Mouse (Mus musculus): ENCODE data around the gene Ttc39a. TPM values are rescaled to one million over a fixed set of nuclear protein-coding genes. Genes with fewer than 3 reads are reported as not detected.

Ttc39a gene
- polyA plus RNA-seq, 1 experiment from 2014 or later: 2.6 TPM

DNA sequence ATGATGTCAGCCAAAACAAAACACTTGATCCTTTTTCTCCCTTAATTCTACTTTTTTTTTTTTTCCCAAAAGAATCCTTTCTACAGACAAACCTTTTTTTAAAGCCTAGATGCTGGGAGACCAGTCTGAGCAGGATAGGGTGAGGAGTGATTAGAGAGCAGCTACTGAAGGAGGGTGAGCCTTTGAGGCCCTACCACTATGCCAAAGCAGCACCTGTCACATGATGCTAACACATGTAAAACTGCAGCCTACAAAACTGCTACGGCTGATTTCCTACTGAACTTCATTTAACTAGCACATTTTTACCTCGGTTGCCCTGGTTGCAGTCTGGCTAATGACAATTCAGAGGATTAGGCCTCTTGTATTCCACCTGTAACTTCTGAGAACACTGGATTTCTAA lies 38.5 kb downstream of the Ttc39a start:
- Histone ChIP-seq H3K36me3 (ENCODE audit: insufficient read depth, low read length) (no peaks in the 10 kb centered on the region), H3K9ac (ENCODE audit: low read depth, low read length) (no peak overlapping the region), H3K27me3 (ENCODE audit: insufficient read depth, low read length) (no peaks in the 10 kb centered on the region), H3K4me3 (replicated peaks; ENCODE audit: low read depth, low read length) (no peak overlapping the region), H3K4me1 (replicated peaks; ENCODE audit: insufficient read depth, low read length) (no peaks in the 10 kb centered on the region), H3K27ac (no peak overlapping the region), H3K4me2 (ENCODE audit: low read length) (no peak overlapping the region), H3K9me3 (replicated peaks; ENCODE audit: low read length) (no peaks in the 10 kb centered on the region)
- 61% methylated on average over 2 of the region's 2 CpGs for whole genome bisulfite sequencing
- DNase-seq (ENCODE audit: low spot score): no peak
- TF ChIP-seq CTCF (IDR thresholded peaks at IDR 0.05; ENCODE audit: low read depth): no peak
- ATAC-seq (replicated peaks; ENCODE audit: low FRiP score, low read depth): no peak

DNA sequence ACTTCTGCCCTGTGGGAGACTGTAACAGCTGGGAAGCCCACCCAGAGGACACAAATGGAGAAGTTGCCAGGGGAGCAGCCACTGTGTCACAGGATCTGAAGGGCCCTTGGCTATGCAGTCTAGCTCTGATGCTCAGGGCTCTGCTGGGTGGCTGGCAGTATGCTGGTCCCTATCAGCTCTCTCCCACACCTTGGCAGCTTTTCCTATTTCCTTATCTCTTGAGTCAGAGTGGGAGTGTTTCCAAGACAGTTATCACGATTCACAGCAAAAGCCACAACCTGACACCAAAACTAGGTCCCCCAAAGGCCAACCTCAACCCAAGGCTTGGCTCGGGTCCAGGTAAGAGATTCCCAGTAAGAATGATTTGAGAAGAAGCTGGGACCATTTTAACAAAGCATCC lies 39.0 kb downstream of the Ttc39a start:
- Histone ChIP-seq H3K4me3 (replicated peaks; ENCODE audit: low read depth, low read length) (no peak overlapping the region), H3K9ac (ENCODE audit: low read depth, low read length) (no peak overlapping the region), H3K4me2 (ENCODE audit: low read length) (no peak overlapping the region), H3K9me3 (replicated peaks; ENCODE audit: low read length) (no peaks in the 10 kb centered on the region), H3K36me3 (ENCODE audit: insufficient read depth, low read length) (no peaks in the 10 kb centered on the region), H3K27me3 (ENCODE audit: insufficient read depth, low read length) (no peaks in the 10 kb centered on the region), H3K27ac (no peak overlapping the region), H3K4me1 (replicated peaks; ENCODE audit: insufficient read depth, low read length) (no peaks in the 10 kb centered on the region)
- WGBS: 62% methylated on average over 2 of the region's 2 CpGs
- ATAC-seq (replicated peaks; ENCODE audit: low FRiP score, low read depth) (no peak), DNase-seq (ENCODE audit: low spot score) (no peak)
- no peak for TF ChIP-seq CTCF (IDR thresholded peaks at IDR 0.05; ENCODE audit: low read depth)

DNA sequence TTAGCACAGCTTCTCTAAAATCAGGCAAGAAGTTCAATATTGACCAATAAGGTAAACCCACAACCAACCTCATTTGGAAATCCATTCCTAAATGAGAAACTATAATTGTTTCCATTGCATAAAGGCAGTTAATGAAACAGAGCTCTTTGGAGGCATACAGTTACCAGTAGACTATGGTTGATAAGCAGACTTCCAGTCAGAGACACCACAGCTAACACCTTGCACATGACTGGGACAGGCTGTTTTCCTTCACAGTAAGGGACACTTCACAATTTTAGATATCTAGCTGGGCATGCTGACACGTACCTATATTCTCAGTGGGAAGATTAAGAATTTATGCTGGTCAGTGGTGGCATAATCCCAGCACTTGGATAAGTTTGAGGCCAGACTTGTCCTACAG lies 39.5 kb downstream of the Ttc39a start:
- DNase-seq (ENCODE audit: low spot score) (no peak), ATAC-seq (replicated peaks; ENCODE audit: low FRiP score, low read depth) (no peak)
- Histone ChIP-seq H3K4me2 (ENCODE audit: low read length) (no peak overlapping the region), H3K27ac (no peak overlapping the region), H3K9ac (ENCODE audit: low read depth, low read length) (no peak overlapping the region), H3K36me3 (ENCODE audit: insufficient read depth, low read length) (no peaks in the 10 kb centered on the region), H3K9me3 (replicated peaks; ENCODE audit: low read length) (no peaks in the 10 kb centered on the region), H3K4me1 (replicated peaks; ENCODE audit: insufficient read depth, low read length) (no peaks in the 10 kb centered on the region), H3K4me3 (replicated peaks; ENCODE audit: low read depth, low read length) (no peak overlapping the region), H3K27me3 (ENCODE audit: insufficient read depth, low read length) (no peaks in the 10 kb centered on the region)
- WGBS: 88% methylated on average over 1 of the region's 1 CpGs
- TF ChIP-seq CTCF (IDR thresholded peaks at IDR 0.05; ENCODE audit: low read depth): no peak

DNA sequence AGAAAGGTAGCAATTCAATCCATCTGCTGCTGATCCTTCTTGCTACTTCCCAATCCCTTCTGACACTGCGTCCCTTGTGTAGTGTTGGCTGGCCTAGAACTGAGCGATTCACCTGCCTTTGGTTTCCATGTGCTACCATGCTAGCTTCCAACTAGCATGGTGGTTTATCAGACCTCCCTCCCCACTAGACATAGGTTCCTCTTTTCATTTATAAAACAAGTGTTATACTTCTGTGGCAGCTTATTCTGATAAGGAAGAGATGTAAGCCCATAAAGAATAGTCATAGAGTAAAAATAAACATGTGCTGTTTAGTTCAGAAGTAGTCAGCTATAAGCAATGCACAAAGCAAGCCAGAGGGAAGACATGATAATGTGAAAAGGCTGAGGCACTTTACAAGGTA lies 42.1 kb downstream of the Ttc39a start:
- Histone ChIP-seq H3K27me3 (ENCODE audit: insufficient read depth, low read length) (no peaks in the 10 kb centered on the region), H3K27ac (no peak overlapping the region), H3K9me3 (replicated peaks; ENCODE audit: low read length) (no peaks in the 10 kb centered on the region), H3K4me3 (replicated peaks; ENCODE audit: low read depth, low read length) (no peak overlapping the region), H3K9ac (ENCODE audit: low read depth, low read length) (no peak overlapping the region), H3K4me1 (replicated peaks; ENCODE audit: insufficient read depth, low read length) (no peaks in the 10 kb centered on the region), H3K4me2 (ENCODE audit: low read length) (no peak overlapping the region), H3K36me3 (ENCODE audit: insufficient read depth, low read length) (0 out of 2 replicates have a peak, but pooled peaks cover 3% of the 10 kb centered on the region)
- no peak for DNase-seq (ENCODE audit: low spot score)
- no peak for ATAC-seq (replicated peaks; ENCODE audit: low FRiP score, low read depth)
- 96% methylated on average over 2 of the region's 2 CpGs for WGBS
- no peak for TF ChIP-seq CTCF (IDR thresholded peaks at IDR 0.05; ENCODE audit: low read depth)

DNA sequence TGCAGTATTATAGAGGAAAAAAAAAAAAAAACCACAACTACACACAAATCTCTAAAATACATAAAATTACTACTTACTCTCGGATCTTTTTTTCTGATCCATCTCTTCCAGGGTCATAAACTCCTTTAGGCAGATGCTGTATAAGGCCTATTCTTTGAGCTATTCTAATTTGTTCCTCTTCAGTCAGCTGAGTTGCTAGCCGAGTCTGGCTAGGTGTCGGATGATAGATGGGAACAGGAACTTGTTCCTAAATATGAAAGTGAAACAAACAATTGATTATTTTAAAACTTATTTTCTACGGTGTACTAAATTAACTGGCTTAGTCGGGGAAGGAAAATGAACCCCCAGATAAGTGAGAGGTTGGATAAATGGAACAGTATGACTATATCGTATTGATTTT lies 50.4 kb downstream of the Ttc39a start:
- no peak for ATAC-seq (replicated peaks; ENCODE audit: low FRiP score, low read depth)

DNA sequence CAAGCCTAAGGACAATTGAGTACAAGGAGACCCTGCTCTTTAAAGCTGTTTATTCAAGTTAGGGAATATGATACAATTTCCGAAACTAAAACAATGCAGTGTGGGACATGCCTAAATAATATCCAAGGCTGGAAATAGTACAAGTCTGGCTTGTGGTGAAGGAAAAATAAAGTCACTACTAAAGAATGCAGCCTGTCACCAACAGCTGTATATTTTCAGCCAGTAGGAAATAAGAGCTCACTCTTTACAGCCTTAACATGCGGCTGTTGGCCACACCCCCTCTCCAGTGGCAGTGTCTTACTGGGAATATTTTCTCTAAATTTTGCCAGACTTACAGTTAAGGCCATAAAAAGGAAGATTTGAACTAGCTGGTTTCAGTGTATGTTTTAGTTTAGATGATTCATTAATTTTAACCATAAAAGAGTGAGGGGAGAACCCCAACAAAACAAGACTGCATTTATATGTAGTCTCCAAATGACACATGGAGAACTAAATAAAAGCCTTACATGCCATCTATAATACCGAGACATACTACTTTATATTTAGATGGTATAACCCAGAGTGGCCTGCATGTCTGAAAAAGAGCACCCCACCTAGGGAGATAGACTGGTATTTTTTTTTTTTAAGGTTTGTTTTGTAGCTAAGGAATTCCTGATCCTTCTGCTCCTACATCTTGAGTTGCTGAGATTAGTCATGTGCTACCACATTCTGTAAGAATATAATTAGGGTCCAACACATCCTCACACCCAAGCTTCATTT lies 54.2 kb downstream of the Ttc39a start:
- TF ChIP-seq CTCF (IDR thresholded peaks at IDR 0.05; ENCODE audit: low read depth): peak; percentile 1; the same call in 1 of the 2 replicates
- WGBS: 20% methylated on average over 3 of the region's 3 CpGs
- Histone ChIP-seq H3K9me3 (replicated peaks; ENCODE audit: low read length) (no peaks in the 10 kb centered on the region), H3K4me3 (replicated peaks; ENCODE audit: low read depth, low read length) (no peak overlapping the region), H3K36me3 (ENCODE audit: insufficient read depth, low read length) (0 out of 2 replicates have a peak, but pooled peaks cover 2% of the 10 kb centered on the region), H3K4me1 (replicated peaks; ENCODE audit: insufficient read depth, low read length) (no peaks in the 10 kb centered on the region), H3K27me3 (ENCODE audit: insufficient read depth, low read length) (no peaks in the 10 kb centered on the region), H3K4me2 (ENCODE audit: low read length) (peak overlapping the region; percentile 21), H3K27ac (peak overlapping the region; percentile 72), H3K9ac (ENCODE audit: low read depth, low read length) (no peak overlapping the region)
- ATAC-seq (replicated peaks; ENCODE audit: low FRiP score, low read depth): peak; percentile 90
- DNase-seq (ENCODE audit: low spot score): peak; percentile 96

More for the DNA sequence above, 50.4 kb downstream of the Ttc39a start:
- H3K27me3 ChIP-seq (ENCODE audit: insufficient read depth, low read length): no peaks in the 10 kb centered on the region
- no peaks in the 10 kb centered on the region for H3K9me3 ChIP-seq (replicated peaks; ENCODE audit: low read length)
- H3K9ac ChIP-seq (ENCODE audit: low read depth, low read length): no peak overlapping the region
- WGBS: 87% methylated on average over 6 of the region's 6 CpGs
- H3K4me1 ChIP-seq (replicated peaks; ENCODE audit: insufficient read depth, low read length): no peaks in the 10 kb centered on the region
- H3K36me3 ChIP-seq (ENCODE audit: insufficient read depth, low read length): peaks cover 17% of the 10 kb centered on the region; the same call in 1 of the 2 replicates
- no peak overlapping the region for H3K4me3 ChIP-seq (replicated peaks; ENCODE audit: low read depth, low read length)
- DNase-seq (ENCODE audit: low spot score): no peak
- H3K27ac ChIP-seq: no peak overlapping the region
- no peak overlapping the region for H3K4me2 ChIP-seq (ENCODE audit: low read length)
- no peak for TF ChIP-seq CTCF (IDR thresholded peaks at IDR 0.05; ENCODE audit: low read depth)
